Mouse (Mus musculus) kidney, adult 2 months (tissue): ENCODE results near the gene Olfr52.

Source experiments
- CTCF ChIP-seq: fragments of 200-500 bp; conservative IDR thresholded peaks from 2 replicates; pipeline ENCODE4 v1.5.1; 2011; ENCODE audit warnings: low read depth, mild to moderate bottlenecking, control low read depth, low read length, moderate library complexity, mixed read lengths; ENCODE audit not compliant: insufficient read depth, insufficient read length
- POLR2A ChIP-seq: fragments of 200-500 bp; IDR thresholded peaks from one replicate; pipeline ENCODE4 v1.6.1; 2011; ENCODE audit warnings: low read depth, low read length, control low read depth

GRCm38 (mm10) chr2:86179950-86180349 is 5.5 kb downstream of the Olfr52 start:
- TF ChIP-seq POLR2A (no peak), CTCF (no peak)
